Mouse (Mus musculus): ENCODE results near the gene Fgfr2.

Fgfr2 gene

GRCm38 (mm10) chr7:130786708-130787107 is 2336.4 kb downstream of the Fgfr2 start:
- DNase-seq (ENCODE audit: low spot score): no peak

- DNase-seq (ENCODE audit: low spot score): no peak
Measured at GRCm38 (mm10) chr7:130785923-130786575, 2337.1 kb downstream of the Fgfr2 start.

GRCm38 (mm10) chr7:130782501-130783050 is 2340.6 kb downstream of the Fgfr2 start:
- DNase-seq (ENCODE audit: low spot score): no peak

GRCm38 (mm10) chr7:130780866-130781419 is 2342.2 kb downstream of the Fgfr2 start:
- no peak for DNase-seq (ENCODE audit: low spot score)

- DNase-seq (ENCODE audit: low spot score): peak; percentile 39
Measured at GRCm38 (mm10) chr7:130773914-130774630, 2349.1 kb downstream of the Fgfr2 start, which contains the start of gene Btbd16. TSS of gene Btbd16 (plus strand) at chr7:130774069.

- peak; percentile 51 for DNase-seq (ENCODE audit: low spot score)
Measured at GRCm38 (mm10) chr7:130773171-130773830, 2349.8 kb downstream of the Fgfr2 start.

- peak; percentile 78 for DNase-seq (ENCODE audit: low spot score)
Measured at GRCm38 (mm10) chr7:130770707-130771106, 2352.4 kb downstream of the Fgfr2 start.

- no peak for DNase-seq (ENCODE audit: low spot score)
Measured at GRCm38 (mm10) chr7:130768151-130768550, 2355.0 kb downstream of the Fgfr2 start.

- DNase-seq (ENCODE audit: low spot score): no peak
Measured at GRCm38 (mm10) chr7:130766411-130767170, 2356.6 kb downstream of the Fgfr2 start.

- no peak for DNase-seq (ENCODE audit: low spot score)
Measured at GRCm38 (mm10) chr7:130764160-130764559, 2359.0 kb downstream of the Fgfr2 start.

- peak; percentile 41 for DNase-seq (ENCODE audit: low spot score)
Measured at GRCm38 (mm10) chr7:130762071-130762897, 2360.9 kb downstream of the Fgfr2 start.

GRCm38 (mm10) chr7:130757326-130757865 is 2365.8 kb downstream of the Fgfr2 start:
- no peak for DNase-seq (ENCODE audit: low spot score)

GRCm38 (mm10) chr7:130756343-130756835 is 2366.8 kb downstream of the Fgfr2 start:
- DNase-seq (ENCODE audit: low spot score): no peak

GRCm38 (mm10) chr7:130754790-130755189 is 2368.4 kb downstream of the Fgfr2 start:
- DNase-seq (ENCODE audit: low spot score): no peak

GRCm38 (mm10) chr7:130751678-130752077 is 2371.5 kb downstream of the Fgfr2 start:
- DNase-seq (ENCODE audit: low spot score): no peak

- no peak for DNase-seq (ENCODE audit: low spot score)
Measured at GRCm38 (mm10) chr7:130750752-130751490, 2372.2 kb downstream of the Fgfr2 start.

- no peak for DNase-seq (ENCODE audit: low spot score)
Measured at GRCm38 (mm10) chr7:130749165-130749564, 2374.0 kb downstream of the Fgfr2 start.

GRCm38 (mm10) chr7:130743239-130744025 is 2379.7 kb downstream of the Fgfr2 start:
- no peak for DNase-seq (ENCODE audit: low spot score)

- DNase-seq (ENCODE audit: low spot score): no peak
Measured at GRCm38 (mm10) chr7:130741099-130741498, 2382.1 kb downstream of the Fgfr2 start.

All from T-cell, adult 2 months (primary cell).